Mouse (Mus musculus) ES-E14 (cell line): ENCODE data around the gene Gm9833.

Experiments used
- CHD2 ChIP-seq: IDR thresholded peaks from 2 replicates; pipeline ENCODE4 v1.6.1; 2014; ENCODE audit warnings: mild to moderate bottlenecking, low read depth, low read length, inconsistent platforms
- HCFC1 ChIP-seq: IDR thresholded peaks from 2 replicates; pipeline ENCODE4 v1.6.1; 2012; ENCODE audit warnings: low read length, inconsistent platforms, borderline replicate concordance; ENCODE audit not compliant: insufficient read depth
- MAFK ChIP-seq: IDR thresholded peaks from 2 replicates; pipeline ENCODE4 v1.6.1; 2014; ENCODE audit warnings: mild to moderate bottlenecking, low read depth, low read length, inconsistent platforms; ENCODE audit not compliant: insufficient read depth
- ZC3H11A ChIP-seq: IDR thresholded peaks from 2 replicates; pipeline ENCODE4 v1.6.1; 2012; ENCODE audit warnings: low read depth, mild to moderate bottlenecking, inconsistent platforms, low read length, borderline replicate concordance

DNA sequence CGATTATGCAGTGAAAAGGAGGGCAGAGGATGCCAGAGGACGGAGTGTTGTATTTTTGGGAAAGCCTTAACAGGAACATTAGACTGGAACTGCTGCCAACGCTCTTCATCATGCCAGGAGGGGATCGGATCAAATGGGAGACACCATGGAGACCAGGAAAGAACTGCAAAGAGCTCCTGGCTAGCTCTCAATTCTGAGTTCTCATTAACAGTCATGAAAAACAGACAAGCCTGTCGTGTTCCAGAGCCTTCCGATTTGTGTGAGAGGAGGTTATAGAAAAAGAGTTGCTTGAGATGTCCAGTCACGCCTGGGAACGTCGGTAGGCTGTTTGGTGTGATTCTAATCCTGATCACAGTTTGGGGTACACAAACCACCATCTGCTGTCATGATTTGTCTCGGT lies 39.0 kb downstream of the Gm9833 start:
- TF ChIP-seq ZC3H11A (no peak), MAFK (no peak), HCFC1 (no peak), CHD2 (no peak)
